Mouse (Mus musculus) brain, embryonic 14.5 days (tissue): ENCODE results near the gene Allc. TPM values are rescaled to one million over a fixed set of nuclear protein-coding genes. Genes with fewer than 3 reads are reported as not detected.

ENCODE experiments used
- DNase-seq: peaks from one replicate; pipeline ENCODE4 v3.0.0-alpha.2; 2011; ENCODE audit warnings: low read depth
- CTCF ChIP-seq: fragments of 200-500 bp; IDR thresholded peaks from 2 replicates; pipeline ENCODE4 v1.5.1; 2012; ENCODE audit warnings: inconsistent platforms, mild to moderate bottlenecking, moderate library complexity, borderline replicate concordance; ENCODE audit not compliant: insufficient read depth, insufficient read length; ENCODE audit errors: extremely low read depth
- POLR2A ChIP-seq: fragments of 200-500 bp; IDR thresholded peaks from 2 replicates; pipeline ENCODE4 v1.6.1; 2012; ENCODE audit warnings: mild to moderate bottlenecking, inconsistent platforms, borderline replicate concordance; ENCODE audit not compliant: poor library complexity, insufficient read depth, insufficient read length, severe bottlenecking; ENCODE audit errors: extremely low read depth
- polyA plus RNA-seq: library from polyadenylated mRNA; depleted of rRNA; stranded (reverse); fragments of >200 nt; gene quantifications from 2 replicates; pipeline ENCODE4 v1.2.3, GENCODE M21; 2012; rRNA removed

Gene Allc
- polyA plus RNA-seq, 1 experiment, result not detected

DNA sequence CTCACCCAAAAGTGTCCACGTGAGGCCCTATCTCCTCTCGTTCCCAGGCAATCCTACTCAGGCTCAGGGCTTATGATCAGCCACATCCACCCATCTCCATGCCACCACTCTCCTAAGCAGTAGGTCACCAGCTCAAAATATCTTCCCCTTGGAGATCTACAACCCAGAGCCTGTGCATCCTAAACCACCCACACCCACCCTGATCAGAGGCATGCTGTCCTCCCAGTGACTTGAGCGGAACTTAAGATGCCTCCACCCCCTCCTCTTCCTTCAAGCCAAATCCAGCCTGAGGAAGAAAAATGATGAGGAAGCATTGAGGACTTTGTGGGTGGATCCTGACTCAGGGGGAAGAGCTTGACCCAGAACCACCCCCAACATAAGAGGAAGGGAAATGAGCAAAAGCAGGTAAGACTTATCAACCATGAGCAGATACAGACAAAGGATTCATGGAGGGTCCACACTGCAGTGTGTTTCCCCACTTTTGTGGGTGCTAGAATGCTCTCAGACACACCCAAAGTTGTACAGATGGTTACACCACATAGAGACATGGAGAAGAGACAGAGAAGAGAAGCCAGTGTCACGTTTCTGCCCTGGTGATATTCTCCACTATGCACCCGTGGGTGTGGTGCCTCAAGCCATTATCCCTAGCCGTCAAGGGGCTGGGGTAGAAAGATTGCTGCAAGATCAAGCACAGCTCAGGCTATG is 6.8 kb downstream of the Allc start:
- DNase-seq, result no peak
- TF ChIP-seq CTCF (no peak), POLR2A (no peak)

DNA sequence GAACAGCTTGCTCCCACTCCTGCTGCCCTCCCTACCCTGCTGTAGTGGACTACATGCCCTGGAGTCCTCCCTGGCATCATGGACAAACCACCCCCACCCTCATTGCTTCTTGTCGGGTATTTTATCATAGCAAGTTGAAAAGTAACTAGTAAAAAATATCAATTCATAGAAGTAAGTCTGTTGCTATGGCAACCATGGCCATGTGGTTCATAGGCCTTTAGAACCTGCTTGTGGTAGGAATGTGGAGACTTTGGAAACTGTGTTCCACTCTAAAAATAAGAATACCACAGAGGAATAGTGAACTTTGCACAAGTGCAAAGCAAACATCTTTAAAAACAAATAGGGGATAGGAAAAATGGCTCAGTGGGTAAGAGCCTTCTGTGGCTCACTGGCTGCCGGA is 10.1 kb downstream of the Allc start:
- no peak for DNase-seq
- TF ChIP-seq POLR2A (no peak), CTCF (no peak)

GRCm38 (mm10) chr12:28552299-28552698 is 30.0 kb downstream of the Allc start, which contains the start of gene Dcdc2c:
Gene Dcdc2c, minus strand, starts transcription at chr12:28552399.
- no peak for DNase-seq

DNA sequence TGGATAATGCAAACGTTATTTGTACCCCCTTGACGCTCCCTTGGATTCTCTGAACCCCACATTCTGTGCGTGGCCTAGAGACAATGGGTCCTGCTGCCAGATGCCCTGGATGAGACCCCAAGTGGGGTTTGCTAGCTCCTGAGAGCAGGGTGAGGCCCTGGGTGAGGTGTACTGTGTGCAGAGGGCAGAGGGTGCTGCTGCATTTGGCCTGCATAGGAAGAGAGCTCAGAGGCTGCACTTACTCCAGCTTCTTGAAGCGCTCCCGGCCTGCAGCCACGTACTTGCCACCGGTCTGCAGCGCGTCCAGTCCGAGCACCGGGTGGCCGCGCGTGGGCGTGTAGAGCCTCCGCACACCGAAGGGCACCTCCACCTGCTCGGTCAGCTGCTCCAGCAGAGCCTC is 30.5 kb downstream of the Allc start:
- no peak for DNase-seq
- TF ChIP-seq CTCF (no peak), POLR2A (no peak)

More at GRCm38 (mm10) chr12:28552299-28552698, 30.0 kb downstream of the Allc start, which contains the start of gene Dcdc2c:
- TF ChIP-seq CTCF, result no peak
- TF ChIP-seq POLR2A, result no peak

DNA sequence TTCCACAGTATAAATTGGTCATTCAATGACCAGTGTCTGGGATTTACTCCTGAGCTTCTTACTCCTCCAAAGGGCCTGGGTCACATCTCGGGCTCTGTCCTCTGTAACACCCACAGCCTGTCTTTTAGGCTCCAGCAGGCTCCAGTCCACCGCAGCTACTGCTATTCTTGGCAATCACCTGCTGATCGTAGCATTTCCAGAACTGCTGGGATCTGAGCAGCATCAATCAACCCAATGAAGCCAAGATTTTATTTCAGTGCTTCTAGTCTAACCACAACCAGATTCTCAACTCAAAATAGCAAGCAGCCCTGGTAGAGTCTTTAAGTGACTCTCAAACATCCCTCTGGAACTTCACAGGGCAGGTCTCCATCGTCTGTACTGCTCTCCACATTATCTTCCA is 33.4 kb downstream of the Allc start:
- TF ChIP-seq CTCF (no peak), POLR2A (no peak)
- DNase-seq, result no peak

GRCm38 (mm10) chr12:28514264-28514775 is 68.0 kb downstream of the Allc start:
- no peak for DNase-seq
- TF ChIP-seq POLR2A, result no peak
- no peak for TF ChIP-seq CTCF

DNA sequence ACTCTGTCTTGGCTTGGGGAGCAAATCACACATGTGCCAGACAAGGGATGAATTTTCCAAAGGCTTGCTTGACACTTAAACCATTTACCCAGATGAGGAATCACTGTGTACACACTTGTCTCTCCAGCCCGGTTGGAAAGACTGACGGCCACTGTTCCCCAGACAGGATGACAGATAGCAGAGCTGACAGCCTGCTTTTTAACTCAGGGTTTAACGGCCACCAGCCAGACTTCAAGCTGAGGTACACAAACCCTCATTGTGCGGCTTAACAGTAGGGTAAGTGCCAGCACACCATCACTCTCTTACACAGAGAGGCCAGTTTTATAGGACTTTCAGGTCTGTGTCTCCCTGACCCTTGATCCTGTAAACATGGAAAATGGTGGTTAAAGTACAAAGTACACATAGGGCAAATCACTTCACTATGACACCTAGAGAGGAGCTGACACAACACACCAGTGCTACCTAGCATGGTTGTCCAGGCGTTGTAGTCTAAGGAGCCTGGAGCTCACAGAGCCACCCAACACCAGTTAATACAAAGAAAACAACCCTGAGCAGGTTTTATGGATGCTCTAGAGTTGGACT is 72.5 kb downstream of the Allc start:
- TF ChIP-seq CTCF (no peak), POLR2A (no peak)
- no peak for DNase-seq

Other genes with a start within 250 kb of the Allc start
- gene Dcdc2c, start 30.1 kb downstream of the Allc start, polyA plus RNA-seq, result 0.03 and 0.07 TPM in 2 replicates
- gene Colec11, start 40.9 kb upstream of the Allc start, polyA plus RNA-seq, result 0.82 and 0.97 TPM in 2 replicates
- 835 and 914 TPM in 2 replicates for gene Rps7, start 53.4 kb upstream of the Allc start, polyA plus RNA-seq
- gene Rnaseh1, start 67.1 kb upstream of the Allc start, polyA plus RNA-seq, result 22.1 and 23.6 TPM in 2 replicates
- gene Adi1, start 92.7 kb upstream of the Allc start, polyA plus RNA-seq, result 15.4 and 15.7 TPM in 2 replicates
- gene Trappc12, start 167.9 kb upstream of the Allc start, polyA plus RNA-seq, result 40.6 and 41.8 TPM in 2 replicates
- 57.1 and 59.9 TPM in 2 replicates for gene Eipr1, start 169.3 kb upstream of the Allc start, polyA plus RNA-seq